Mouse (Mus musculus) gastrocnemius, adult 18-20 months (tissue): ENCODE measurements around the gene Jhy. TPM values are rescaled to one million over a fixed set of nuclear protein-coding genes. Genes with fewer than 3 reads are reported as not detected.

Experiments
- DNase-seq: peaks from one replicate; pipeline ENCODE4 v3.0.0; 2021; ENCODE audit warnings: low spot score
- total RNA-seq, 2 experiments: library from RNA; stranded (reverse); gene quantifications; 2 replicates each; pipeline ENCODE4 v1.2.3; 2021

Gene Jhy
- total RNA-seq, 2 experiments from 2014 or later: not detected

- DNase-seq: no peak
Measured at GRCm38 (mm10) chr9:40859196-40859595, 104.7 kb downstream of the Jhy start.

DNA sequence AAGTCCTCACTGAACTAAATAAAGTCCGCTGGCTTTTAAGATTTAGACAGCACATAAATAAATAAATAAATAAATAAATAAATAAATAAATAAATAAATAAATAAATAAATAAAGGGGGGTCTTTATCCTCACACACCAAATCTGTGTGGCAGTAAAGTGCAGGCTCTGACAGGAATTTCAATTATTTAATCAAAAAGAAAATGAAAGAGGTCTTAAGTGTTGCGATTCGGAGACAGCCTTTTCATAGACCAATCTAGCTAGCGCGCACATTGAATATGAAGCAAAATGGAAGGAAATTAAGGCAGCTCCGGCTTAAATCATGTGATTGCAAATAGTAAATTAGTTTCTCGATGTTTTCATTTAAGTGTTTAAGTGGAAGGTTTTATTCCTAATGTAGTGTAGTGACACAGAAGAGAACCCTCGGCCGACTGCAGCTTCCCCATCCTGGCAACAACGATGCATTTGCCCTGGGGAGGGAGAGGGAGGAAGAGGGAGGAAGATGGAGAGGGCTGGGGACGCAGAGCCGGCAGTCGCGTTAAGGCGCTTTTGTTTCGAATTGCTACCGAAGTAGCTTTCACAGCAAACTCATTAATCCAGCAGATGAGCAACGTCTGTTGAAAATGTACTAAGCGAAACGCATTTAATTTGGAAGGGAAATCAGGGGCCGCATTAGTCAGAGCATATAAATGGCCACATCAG is 105.3 kb downstream of the Jhy start:
- DNase-seq: no peak

DNA sequence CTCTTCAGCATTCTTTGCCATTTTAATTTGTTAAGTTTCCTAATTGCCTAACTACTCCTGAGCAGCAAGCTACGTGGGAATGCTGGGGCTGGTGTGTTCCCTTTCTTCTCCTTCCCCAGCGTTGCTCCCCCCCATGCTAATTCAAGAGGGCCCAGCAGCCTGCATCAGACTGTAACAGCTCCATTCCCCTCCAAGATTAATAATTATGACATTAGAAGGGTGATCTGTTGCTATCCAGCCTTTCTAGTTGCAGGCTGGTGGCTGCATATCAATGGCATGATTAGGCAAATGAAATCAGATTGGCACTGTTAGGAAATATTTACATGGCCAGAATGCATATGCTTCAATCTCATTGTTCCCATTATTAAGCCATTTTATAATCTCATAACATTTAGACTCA is 112.4 kb downstream of the Jhy start:
- no peak for DNase-seq

Other genes with a start within 250 kb of the Jhy start
- 1,000 to 10,000 TPM in 1 of 2 experiments, 100 to 1,000 TPM in 1; 992 to 1,504 TPM for gene Hspa8, start 163.1 kb downstream of the Jhy start, total RNA-seq
- not detected for gene Bsx, start 90.0 kb downstream of the Jhy start, total RNA-seq
- not detected for gene Crtam, start 40.5 kb upstream of the Jhy start, total RNA-seq
- under 1 TPM; 0.25 to 0.69 TPM for gene Ubash3b, start 197.6 kb upstream of the Jhy start, total RNA-seq